Mouse (Mus musculus) erythroblast, embryonic 14.5 days (primary cell): ENCODE results near the gene 4931428F04Rik. TPM values are rescaled to one million over a fixed set of nuclear protein-coding genes. Genes with fewer than 3 reads are reported as not detected.
A peak's percentile ranks its signal among the peaks of the same experiment; 100 is the strongest.

Experiments used
- H3K27me3 ChIP-seq: 2 replicates; pipeline ENCODE4 v1.6.1; 2012; ENCODE audit warnings: inconsistent platforms; ENCODE audit not compliant: control insufficient read depth
- H3K36me3 ChIP-seq: 2 replicates; pipeline ENCODE4 v1.6.1; 2012; ENCODE audit warnings: mild to moderate bottlenecking, inconsistent platforms; ENCODE audit not compliant: control insufficient read depth
- H3K4me1 ChIP-seq: 2 replicates; pipeline ENCODE4 v1.6.1; 2012; ENCODE audit warnings: inconsistent platforms; ENCODE audit not compliant: control insufficient read depth
- H3K4me3 ChIP-seq: replicated peaks from 2 replicates; pipeline ENCODE3; 2012; ENCODE audit warnings: moderate library complexity, mild to moderate bottlenecking, inconsistent platforms
- H3K9me3 ChIP-seq: 2 replicates; pipeline ENCODE4 v1.6.1; 2012; ENCODE audit warnings: low read length, inconsistent platforms, mixed read lengths; ENCODE audit not compliant: control insufficient read depth
- GATA1 ChIP-seq: IDR thresholded peaks from 2 replicates; pipeline ENCODE4 v1.6.1; 2012; ENCODE audit warnings: low read length, inconsistent platforms, mixed read lengths
- TAL1 ChIP-seq: IDR thresholded peaks from 3 replicates; pipeline ENCODE4 v1.6.1; 2012; ENCODE audit warnings: low read length, inconsistent platforms, mixed read lengths
- polyA plus RNA-seq: library from polyadenylated mRNA; stranded (reverse); fragments of >175 nt; gene quantifications from 2 replicates; pipeline ENCODE4 v1.2.3, GENCODE M21; 2012

Gene 4931428F04Rik
- polyA plus RNA-seq, 1 experiment: 0.09 TPM

GRCm38 (mm10) chr8:105282239-105282638, 7.4 kb downstream of the 4931428F04Rik start:
- TF ChIP-seq TAL1 (no peak), GATA1 (no peak)
- no peaks in the 10 kb centered on the region; the same call in 1 of the 2 replicates for H3K9me3 ChIP-seq
- no peak overlapping the region for H3K4me3 ChIP-seq
- peaks cover 27% of the 10 kb centered on the region for H3K4me1 ChIP-seq
- H3K36me3 ChIP-seq: no peaks in the 10 kb centered on the region
- peaks cover 80% of the 10 kb centered on the region for H3K27me3 ChIP-seq

- no peaks in the 10 kb centered on the region; the same call in 1 of the 2 replicates for H3K9me3 ChIP-seq
- no peak for TF ChIP-seq GATA1
- no peak for TF ChIP-seq TAL1
- no peak overlapping the region for H3K4me3 ChIP-seq
- H3K36me3 ChIP-seq: no peaks in the 10 kb centered on the region
- H3K4me1 ChIP-seq: peaks cover 27% of the 10 kb centered on the region
- peaks cover 84% of the 10 kb centered on the region for H3K27me3 ChIP-seq
Measured at GRCm38 (mm10) chr8:105281821-105282220, 7.8 kb downstream of the 4931428F04Rik start.

- no peaks in the 10 kb centered on the region for H3K36me3 ChIP-seq
- peaks cover 85% of the 10 kb centered on the region for H3K27me3 ChIP-seq
- H3K4me3 ChIP-seq: no peak overlapping the region
- H3K4me1 ChIP-seq: peaks cover 38% of the 10 kb centered on the region
- TF ChIP-seq GATA1 (no peak), TAL1 (no peak)
- no peaks in the 10 kb centered on the region; the same call in 1 of the 2 replicates for H3K9me3 ChIP-seq
Measured at GRCm38 (mm10) chr8:105280567-105280966, 9.1 kb downstream of the 4931428F04Rik start.

GRCm38 (mm10) chr8:105278911-105279334, 10.7 kb downstream of the 4931428F04Rik start:
- no peaks in the 10 kb centered on the region; the same call in 1 of the 2 replicates for H3K9me3 ChIP-seq
- no peaks in the 10 kb centered on the region for H3K36me3 ChIP-seq
- H3K4me1 ChIP-seq: peaks cover 38% of the 10 kb centered on the region
- TF ChIP-seq GATA1: no peak
- peaks cover 90% of the 10 kb centered on the region for H3K27me3 ChIP-seq
- peak overlapping the region; percentile 22 for H3K4me3 ChIP-seq

- Histone ChIP-seq H3K4me1 (peaks cover 24% of the 10 kb centered on the region), H3K4me3 (peak overlapping the region; percentile 28), H3K36me3 (no peaks in the 10 kb centered on the region), H3K9me3 (no peaks in the 10 kb centered on the region; the same call in 1 of the 2 replicates), H3K27me3 (peaks cover 98% of the 10 kb centered on the region)
- TF ChIP-seq GATA1 (no peak), TAL1 (no peak)
Measured at GRCm38 (mm10) chr8:105276292-105277120, 13.2 kb downstream of the 4931428F04Rik start.

- Histone ChIP-seq H3K4me1 (peaks cover 24% of the 10 kb centered on the region), H3K36me3 (no peaks in the 10 kb centered on the region), H3K27me3 (peaks cover 99% of the 10 kb centered on the region), H3K4me3 (peak within 1 kb of the TSS; percentile 28), H3K9me3 (peaks cover under 1% of the 10 kb centered on the region; the same call in 1 of the 2 replicates)
- TF ChIP-seq TAL1 (no peak), GATA1 (no peak)
Measured at GRCm38 (mm10) chr8:105275840-105276239, 13.8 kb downstream of the 4931428F04Rik start, which contains the start of gene Nol3. Nol3 (plus strand) TSS chr8:105276140.

GRCm38 (mm10) chr8:105275387-105275786, 14.3 kb downstream of the 4931428F04Rik start:
- peaks cover 4% of the 10 kb centered on the region; the same call in 1 of the 2 replicates for H3K9me3 ChIP-seq
- peaks cover 100% of the 10 kb centered on the region for H3K27me3 ChIP-seq
- TF ChIP-seq GATA1 (no peak), TAL1 (no peak)
- no peak overlapping the region for H3K4me3 ChIP-seq
- H3K4me1 ChIP-seq: peaks cover 26% of the 10 kb centered on the region
- H3K36me3 ChIP-seq: no peaks in the 10 kb centered on the region

- peaks cover 34% of the 10 kb centered on the region for H3K9me3 ChIP-seq
- peaks cover 99% of the 10 kb centered on the region for H3K27me3 ChIP-seq
- H3K4me1 ChIP-seq: peaks cover 26% of the 10 kb centered on the region
- no peaks in the 10 kb centered on the region for H3K36me3 ChIP-seq
- H3K4me3 ChIP-seq: no peak overlapping the region
- TF ChIP-seq GATA1: no peak
Measured at GRCm38 (mm10) chr8:105270916-105271186, 18.8 kb downstream of the 4931428F04Rik start.

GRCm38 (mm10) chr8:105270101-105270915, 19.4 kb downstream of the 4931428F04Rik start:
- Histone ChIP-seq H3K4me1 (peaks cover 26% of the 10 kb centered on the region), H3K4me3 (no peak overlapping the region), H3K9me3 (peaks cover 34% of the 10 kb centered on the region), H3K27me3 (peaks cover 99% of the 10 kb centered on the region), H3K36me3 (no peaks in the 10 kb centered on the region)
- TF ChIP-seq TAL1 (no peak), GATA1 (no peak)
